Mouse (Mus musculus): ENCODE results near the gene Hecw1. TPM values are rescaled to one million over a fixed set of nuclear protein-coding genes. Genes with fewer than 3 reads are reported as not detected.

Gene Hecw1
- polyA plus RNA-seq, 1 experiment from 2014 or later, result 2.1 TPM

- WGBS, result 83% methylated on average over 2 of the region's 2 CpGs
- Histone ChIP-seq H3K36me3 (no peaks in the 10 kb centered on the region), H3K9me3 (replicated peaks) (no peaks in the 10 kb centered on the region), H3K27ac (replicated peaks) (no peak overlapping the region), H3K27me3 (ENCODE audit: low read depth, poor library complexity, severe bottlenecking) (no peaks in the 10 kb centered on the region), H3K4me1 (no peaks in the 10 kb centered on the region), H3K4me3 (no peak overlapping the region)
- no peak for DNase-seq (ENCODE audit: low spot score)
These were observed 26.1 kb downstream of the Hecw1 start for GRCm38 (mm10) chr13:14496954-14497353.

- Histone ChIP-seq H3K27ac (replicated peaks) (no peak overlapping the region), H3K36me3 (no peaks in the 10 kb centered on the region), H3K27me3 (ENCODE audit: low read depth, poor library complexity, severe bottlenecking) (no peaks in the 10 kb centered on the region), H3K9me3 (replicated peaks) (no peaks in the 10 kb centered on the region), H3K4me3 (no peak overlapping the region), H3K4me1 (no peaks in the 10 kb centered on the region)
- DNase-seq (ENCODE audit: low spot score), result no peak
- WGBS, result 93% methylated on average over 2 of the region's 2 CpGs
These were observed 35.2 kb downstream of the Hecw1 start for GRCm38 (mm10) chr13:14487812-14488211.

DNA sequence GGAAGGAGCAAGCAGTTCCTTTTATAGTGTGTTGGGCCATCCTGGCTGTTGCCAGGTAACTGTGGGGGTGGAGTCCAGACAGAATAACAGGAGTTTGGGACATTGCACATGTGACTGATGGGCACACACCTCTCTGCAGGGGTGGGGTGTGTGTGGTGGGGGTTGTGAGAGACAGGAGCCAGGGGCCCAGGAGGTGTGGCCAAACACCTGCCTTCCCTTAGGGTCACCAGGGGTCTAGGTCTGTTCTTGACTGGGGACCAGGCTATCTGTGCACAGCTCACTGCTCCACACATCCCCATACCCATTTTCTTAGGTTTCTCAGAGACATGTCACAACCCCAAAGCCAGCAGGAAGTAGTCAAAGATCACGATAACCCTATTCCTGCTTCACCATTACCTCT, 51.9 kb downstream of the Hecw1 start:
- Histone ChIP-seq H3K36me3 (no peaks in the 10 kb centered on the region), H3K9me3 (replicated peaks) (no peaks in the 10 kb centered on the region), H3K27ac (replicated peaks) (no peak overlapping the region), H3K27me3 (ENCODE audit: low read depth, poor library complexity, severe bottlenecking) (no peaks in the 10 kb centered on the region), H3K4me3 (no peak overlapping the region), H3K4me1 (no peaks in the 10 kb centered on the region)
- 85% methylated on average over 1 of the region's 1 CpGs for WGBS
- DNase-seq (ENCODE audit: low spot score), result no peak

- H3K27me3 ChIP-seq (ENCODE audit: low read depth, poor library complexity, severe bottlenecking), result no peaks in the 10 kb centered on the region
- DNase-seq (ENCODE audit: low spot score), result no peak
- H3K27ac ChIP-seq (replicated peaks), result no peak overlapping the region
- H3K36me3 ChIP-seq, result no peaks in the 10 kb centered on the region
- WGBS, result 88% methylated on average over 3 of the region's 3 CpGs
- H3K4me1 ChIP-seq, result no peaks in the 10 kb centered on the region
- no peak overlapping the region for H3K4me3 ChIP-seq
- no peaks in the 10 kb centered on the region for H3K9me3 ChIP-seq (replicated peaks)
These were observed 55.5 kb downstream of the Hecw1 start for GRCm38 (mm10) chr13:14467517-14467916.

- Histone ChIP-seq H3K4me1 (no peaks in the 10 kb centered on the region), H3K36me3 (no peaks in the 10 kb centered on the region), H3K27ac (replicated peaks) (no peak overlapping the region), H3K9me3 (replicated peaks) (no peaks in the 10 kb centered on the region), H3K4me3 (no peak overlapping the region), H3K27me3 (ENCODE audit: low read depth, poor library complexity, severe bottlenecking) (no peaks in the 10 kb centered on the region)
- 87% methylated on average over 5 of the region's 5 CpGs for WGBS
- no peak for DNase-seq (ENCODE audit: low spot score)
These were observed 62.0 kb downstream of the Hecw1 start for GRCm38 (mm10) chr13:14461036-14461435.

DNA sequence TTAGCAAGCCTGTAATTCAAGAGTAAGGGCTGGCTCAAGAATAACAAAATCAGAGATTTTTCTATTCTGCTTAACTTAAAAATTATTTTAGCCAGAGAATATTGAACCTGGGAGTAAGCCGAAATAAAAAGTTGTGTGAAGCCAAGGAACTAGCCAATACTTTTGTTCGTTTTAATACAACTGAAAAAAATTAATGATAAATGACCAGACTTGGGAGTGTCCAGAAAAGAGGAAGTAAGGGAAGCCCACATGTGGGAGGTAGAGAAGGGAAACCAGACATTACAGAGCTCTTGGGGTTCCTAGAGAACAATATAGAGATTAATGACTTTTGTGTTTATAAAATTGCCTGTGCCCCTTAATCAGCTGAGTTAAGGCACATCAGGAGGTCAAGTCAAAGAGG, 66.0 kb downstream of the Hecw1 start:
- Histone ChIP-seq H3K36me3 (no peaks in the 10 kb centered on the region), H3K4me1 (no peaks in the 10 kb centered on the region), H3K9me3 (replicated peaks) (no peaks in the 10 kb centered on the region), H3K4me3 (no peak overlapping the region), H3K27ac (replicated peaks) (no peak overlapping the region), H3K27me3 (ENCODE audit: low read depth, poor library complexity, severe bottlenecking) (no peaks in the 10 kb centered on the region)
- no peak for DNase-seq (ENCODE audit: low spot score)
- 91% methylated on average over 2 of the region's 2 CpGs for WGBS

DNA sequence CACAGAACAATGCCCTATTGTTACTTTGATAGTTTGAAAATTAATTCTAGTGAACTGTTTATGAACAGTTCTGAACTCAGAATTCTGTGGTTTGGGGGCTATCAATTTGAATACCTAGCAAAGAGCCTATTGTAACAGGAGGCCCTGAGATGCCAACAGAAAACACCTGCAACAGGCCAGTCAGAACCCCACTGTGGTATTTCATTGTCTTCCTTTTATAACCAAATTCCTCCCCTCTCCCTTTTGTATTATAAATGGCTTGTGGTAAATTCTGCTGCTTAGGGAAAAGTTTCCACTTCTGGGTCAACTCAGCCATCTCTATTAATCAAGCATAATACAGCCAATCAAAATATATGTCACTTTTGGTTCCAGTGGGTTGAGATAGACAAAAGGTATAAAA, 83.5 kb downstream of the Hecw1 start:
- no peak for DNase-seq (ENCODE audit: low spot score)
- H3K9me3 ChIP-seq (replicated peaks), result no peaks in the 10 kb centered on the region
- no peak overlapping the region for H3K27ac ChIP-seq (replicated peaks)

GRCm38 (mm10) chr13:14428845-14429553, 94.0 kb downstream of the Hecw1 start:
- Histone ChIP-seq H3K4me3 (no peak overlapping the region), H3K36me3 (no peaks in the 10 kb centered on the region), H3K4me1 (no peaks in the 10 kb centered on the region), H3K9me3 (replicated peaks) (no peaks in the 10 kb centered on the region), H3K27me3 (ENCODE audit: low read depth, poor library complexity, severe bottlenecking) (no peaks in the 10 kb centered on the region), H3K27ac (replicated peaks) (no peak overlapping the region)
- WGBS, result 92% methylated on average over 6 of the region's 6 CpGs
- no peak for DNase-seq (ENCODE audit: low spot score)

More for the DNA sequence above, 83.5 kb downstream of the Hecw1 start:
- no peaks in the 10 kb centered on the region for H3K27me3 ChIP-seq (ENCODE audit: low read depth, poor library complexity, severe bottlenecking)
- H3K4me1 ChIP-seq, result no peaks in the 10 kb centered on the region
- H3K36me3 ChIP-seq, result no peaks in the 10 kb centered on the region
- no peak overlapping the region for H3K4me3 ChIP-seq

DNA sequence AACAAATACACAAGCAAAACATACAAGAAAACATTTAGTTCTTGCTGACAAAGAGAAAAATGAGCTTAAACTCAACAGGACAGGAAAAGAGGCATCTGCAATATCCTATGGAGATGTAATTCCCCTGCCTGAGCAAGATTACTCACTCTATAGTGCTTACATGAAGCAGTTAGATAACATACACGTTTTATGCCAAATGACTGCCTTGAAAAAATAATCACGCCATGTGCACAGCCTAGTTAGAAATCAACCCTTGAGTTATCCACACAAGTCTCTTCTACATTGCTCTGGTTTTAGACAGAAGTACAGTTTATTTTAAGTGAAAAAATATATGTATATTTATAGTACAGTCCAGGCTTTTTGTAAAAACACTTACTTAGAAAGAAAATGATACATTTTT, 98.2 kb downstream of the Hecw1 start:
- Histone ChIP-seq H3K4me3 (no peak overlapping the region), H3K4me1 (no peaks in the 10 kb centered on the region), H3K36me3 (no peaks in the 10 kb centered on the region), H3K9me3 (replicated peaks) (no peaks in the 10 kb centered on the region), H3K27ac (replicated peaks) (no peak overlapping the region), H3K27me3 (ENCODE audit: low read depth, poor library complexity, severe bottlenecking) (no peaks in the 10 kb centered on the region)
- 81% methylated on average over 2 of the region's 2 CpGs for WGBS
- no peak for DNase-seq (ENCODE audit: low spot score)

DNA sequence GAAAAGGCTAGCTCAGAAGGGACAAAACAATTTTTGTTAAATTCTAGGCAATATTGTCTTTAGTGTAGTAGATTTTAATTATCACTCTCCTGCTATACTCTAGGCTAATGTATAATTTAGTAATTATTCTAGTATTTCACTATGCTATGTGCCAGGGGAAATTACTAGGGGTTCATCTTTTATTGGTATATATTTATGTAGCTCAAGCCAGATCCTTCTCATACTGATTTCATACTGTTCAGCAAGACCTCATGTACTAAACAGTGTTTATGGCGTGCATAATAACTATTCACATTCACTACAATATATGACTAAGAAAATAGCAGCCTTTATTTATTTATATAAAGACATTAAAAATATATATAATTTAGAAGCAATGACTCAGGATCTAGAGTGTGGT, 109.6 kb downstream of the Hecw1 start:
- DNase-seq (ENCODE audit: low spot score), result no peak
- no peaks in the 10 kb centered on the region for H3K9me3 ChIP-seq (replicated peaks)
- no peak overlapping the region for H3K4me3 ChIP-seq
- H3K27ac ChIP-seq (replicated peaks), result no peak overlapping the region
- 83% methylated on average over 1 of the region's 1 CpGs for WGBS
- no peaks in the 10 kb centered on the region for H3K36me3 ChIP-seq
- H3K27me3 ChIP-seq (ENCODE audit: low read depth, poor library complexity, severe bottlenecking), result no peaks in the 10 kb centered on the region
- H3K4me1 ChIP-seq, result no peaks in the 10 kb centered on the region

GRCm38 (mm10) chr13:14374470-14374869, 148.6 kb downstream of the Hecw1 start:
- no peak overlapping the region for H3K27ac ChIP-seq (replicated peaks)
- H3K36me3 ChIP-seq, result no peaks in the 10 kb centered on the region
- no peaks in the 10 kb centered on the region for H3K9me3 ChIP-seq (replicated peaks)
- DNase-seq (ENCODE audit: low spot score), result no peak
- H3K27me3 ChIP-seq (ENCODE audit: low read depth, poor library complexity, severe bottlenecking), result no peaks in the 10 kb centered on the region
- no peaks in the 10 kb centered on the region for H3K4me1 ChIP-seq
- no peak overlapping the region for H3K4me3 ChIP-seq

DNA sequence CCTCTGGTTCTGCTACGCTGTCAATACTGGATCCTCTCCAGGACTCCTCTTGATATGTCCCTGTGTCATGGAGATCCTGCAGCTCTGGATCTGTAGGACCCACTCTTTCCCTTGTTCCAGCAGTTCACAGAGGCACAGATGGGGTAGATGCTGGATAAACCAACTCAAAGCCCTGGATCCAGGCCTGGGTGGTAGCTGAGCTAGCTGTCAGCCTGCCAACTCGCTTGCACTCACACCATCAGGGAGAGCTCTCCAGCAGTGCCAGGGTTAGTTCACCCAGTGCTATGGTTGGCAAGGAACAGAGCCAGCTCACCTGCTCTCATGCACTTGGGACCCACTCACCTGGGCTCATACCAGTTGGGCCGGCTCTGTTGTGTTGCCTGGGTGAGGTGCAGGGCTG, 157.5 kb downstream of the Hecw1 start:
- Histone ChIP-seq H3K27me3 (ENCODE audit: low read depth, poor library complexity, severe bottlenecking) (no peaks in the 10 kb centered on the region), H3K4me3 (no peak overlapping the region), H3K27ac (replicated peaks) (no peak overlapping the region), H3K36me3 (no peaks in the 10 kb centered on the region), H3K4me1 (no peaks in the 10 kb centered on the region), H3K9me3 (replicated peaks) (no peaks in the 10 kb centered on the region)
- WGBS, result 82% methylated on average over 3 of the region's 3 CpGs
- DNase-seq (ENCODE audit: low spot score), result no peak

GRCm38 (mm10) chr13:14327252-14327651, 195.8 kb downstream of the Hecw1 start:
- Histone ChIP-seq H3K36me3 (no peaks in the 10 kb centered on the region), H3K9me3 (replicated peaks) (no peaks in the 10 kb centered on the region; the same call in 1 of the 2 replicates), H3K27ac (replicated peaks) (no peak overlapping the region), H3K4me1 (no peaks in the 10 kb centered on the region), H3K27me3 (ENCODE audit: low read depth, poor library complexity, severe bottlenecking) (no peaks in the 10 kb centered on the region), H3K4me3 (no peak overlapping the region)
- WGBS, result 87% methylated on average over 1 of the region's 1 CpGs
- DNase-seq (ENCODE audit: low spot score), result no peak

GRCm38 (mm10) chr13:14306617-14307016, 216.4 kb downstream of the Hecw1 start:
- no peak overlapping the region for H3K4me3 ChIP-seq
- WGBS, result 35% methylated on average over 8 of the region's 8 CpGs

More at GRCm38 (mm10) chr13:14306617-14307016, 216.4 kb downstream of the Hecw1 start:
- Histone ChIP-seq H3K4me1 (no peaks in the 10 kb centered on the region), H3K36me3 (no peaks in the 10 kb centered on the region), H3K27ac (replicated peaks) (no peak overlapping the region), H3K9me3 (replicated peaks) (no peaks in the 10 kb centered on the region), H3K27me3 (ENCODE audit: low read depth, poor library complexity, severe bottlenecking) (no peaks in the 10 kb centered on the region)
- no peak for DNase-seq (ENCODE audit: low spot score)

All from midbrain, embryonic 10.5 days (tissue).